Mouse (Mus musculus): Measurements from ENCODE around the gene Tmigd3. TPM values are rescaled to one million over a fixed set of nuclear protein-coding genes. Genes with fewer than 3 reads are reported as not detected.

Tmigd3 gene
- polyA plus RNA-seq (2012; rRNA removed) = 0.31 TPM in 1 of 2 replicates, not detected in the other

DNA sequence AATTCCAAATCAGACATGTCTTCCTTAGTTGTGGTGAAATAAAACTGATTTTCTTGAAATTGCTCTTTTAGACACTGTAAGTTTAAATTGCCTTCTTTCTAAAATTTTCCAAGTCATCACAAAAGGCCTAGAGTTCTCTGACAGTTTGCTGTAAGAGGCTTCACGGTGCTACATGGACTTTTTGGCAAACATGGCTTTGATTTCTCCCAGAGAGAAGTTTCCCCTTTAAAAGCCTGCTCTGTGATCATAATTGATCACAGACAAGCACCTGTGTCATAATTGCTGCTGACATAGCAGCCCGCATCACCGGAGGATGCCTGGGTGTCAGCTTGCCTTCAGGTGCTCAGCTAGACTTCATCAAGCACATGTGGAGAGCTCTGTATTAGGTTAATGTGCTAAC is at the start of gene Tmigd3, which contains the start of gene Adora3:
TSS of gene Tmigd3 (plus strand) at position 346 of the 400 bp plus-strand sequence.
TSS of gene Adora3 (plus strand) at position 301 of the 400 bp plus-strand sequence.

DNA sequence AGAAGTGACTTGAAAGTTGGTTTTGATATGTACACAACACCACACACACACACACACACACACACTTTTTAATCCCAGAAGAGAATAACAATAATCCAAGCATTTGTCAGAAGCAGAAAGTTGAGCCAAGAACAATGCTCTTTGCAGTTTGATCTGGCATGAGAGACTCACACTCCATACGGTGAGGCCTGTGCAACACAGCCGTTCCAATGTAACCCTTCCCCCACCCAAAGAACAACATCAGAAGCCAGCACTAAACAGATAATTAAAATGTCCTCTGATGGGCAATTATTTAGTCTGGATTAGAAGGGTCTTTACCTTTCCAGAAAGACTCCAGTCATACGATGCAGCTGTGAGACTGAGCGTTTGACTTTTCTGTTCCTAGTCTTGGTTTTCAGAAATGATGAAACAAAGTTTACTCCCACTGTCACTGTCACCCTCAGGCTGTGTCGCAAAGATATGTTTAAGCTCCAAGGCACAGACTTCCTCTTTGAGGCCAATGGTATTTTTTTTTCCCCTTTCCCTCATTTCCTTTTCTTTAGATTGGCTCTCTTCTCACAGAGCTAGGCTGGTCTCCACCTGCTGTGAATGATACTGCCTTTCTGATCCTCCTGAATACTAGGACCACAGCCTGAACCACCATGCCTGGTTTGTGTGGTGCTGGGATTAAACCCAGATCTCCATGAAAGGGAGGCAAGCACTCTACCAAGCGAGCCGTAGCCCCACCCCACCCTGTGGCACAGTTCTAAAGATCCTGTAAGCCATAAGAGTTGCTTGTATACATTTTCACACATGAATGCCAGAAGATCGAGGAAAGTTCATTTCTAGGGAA is 61.8 kb downstream of the Tmigd3 start, which contains the start of gene I830077J02Rik:
TSS of gene I830077J02Rik (minus strand) at position 425 of the 832 bp plus-strand sequence.

DNA sequence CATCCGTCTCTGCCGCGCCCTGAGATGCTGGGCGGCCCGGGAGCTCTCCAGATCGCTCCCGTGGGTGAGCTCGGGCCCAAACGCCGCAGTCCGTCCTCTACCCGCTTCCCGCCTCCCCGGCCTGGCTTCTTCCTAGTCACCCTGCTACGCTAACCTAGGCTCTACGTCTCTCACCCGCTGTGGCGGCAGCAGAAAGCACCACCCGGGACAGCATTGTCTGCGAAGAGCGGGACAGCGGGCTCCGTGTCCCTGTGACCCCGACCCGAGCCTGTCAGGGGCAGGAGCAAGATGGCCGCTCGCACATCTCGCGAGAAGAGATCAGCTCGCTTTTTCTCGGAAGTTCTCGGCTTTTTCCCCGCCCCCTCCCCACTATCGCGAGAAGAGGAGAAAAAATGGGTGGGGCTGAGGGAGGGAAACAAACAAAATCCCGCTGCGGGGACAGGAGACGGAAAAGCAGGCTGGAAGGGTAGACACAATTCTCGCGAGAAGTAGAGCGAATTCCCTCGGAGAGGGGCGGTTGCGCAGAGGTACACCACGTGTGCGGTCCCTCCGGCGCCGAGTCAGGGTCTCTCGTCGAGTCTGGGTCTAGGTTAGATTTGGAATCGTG is 88.4 kb downstream of the Tmigd3 start, which contains the start of gene Wdr77:
TSS of gene Wdr77 (plus strand) at position 396 of the 607 bp plus-strand sequence.

DNA sequence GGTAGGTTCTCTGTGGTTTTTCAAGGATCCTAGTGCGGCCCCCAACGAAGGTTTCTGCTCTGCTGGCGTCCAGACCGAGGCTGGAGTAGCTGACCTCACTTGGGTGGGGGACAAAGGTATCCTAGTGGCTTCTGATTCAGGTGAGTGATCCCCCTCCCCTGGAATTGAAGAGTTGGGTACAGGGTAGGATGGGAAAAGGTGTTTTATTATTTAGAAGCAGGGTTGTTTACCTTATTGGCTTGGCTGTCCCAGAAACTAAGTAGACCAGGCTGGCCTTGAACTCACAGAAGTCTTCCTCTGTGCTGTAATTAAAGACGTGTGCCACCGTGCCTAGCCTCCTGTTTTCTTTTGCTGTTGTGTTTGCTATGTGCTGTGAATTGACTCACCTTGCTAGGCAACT is 89.3 kb downstream of the Tmigd3 start, which contains the start of gene Atp5f1:
TSS of gene Atp5f1 (minus strand) at position 101 of the 400 bp plus-strand sequence.

DNA sequence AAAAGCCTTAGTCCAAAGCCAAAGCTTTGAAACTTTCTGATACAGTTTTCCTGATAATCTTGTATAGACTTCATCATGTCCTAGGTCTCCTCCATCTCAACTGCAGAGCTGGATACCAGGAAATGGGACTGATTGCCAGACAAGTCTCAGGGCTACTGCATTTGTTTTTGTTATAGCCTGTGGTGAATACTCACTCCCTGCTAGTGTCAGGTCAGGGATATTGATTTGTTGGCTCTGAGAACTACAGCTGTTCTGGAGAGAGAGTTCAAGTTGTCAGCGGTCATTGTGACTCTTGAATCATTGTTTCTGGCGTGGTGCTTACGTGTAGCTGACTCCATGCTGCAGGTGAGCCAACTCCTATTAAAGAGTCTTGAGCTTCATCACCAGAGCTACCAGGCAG is 102.7 kb downstream of the Tmigd3 start, which contains the start of gene Ovgp1:
TSS of gene Ovgp1 (plus strand) at position 301 of the 400 bp plus-strand sequence.

Other genes starting within 250 kb of the Tmigd3 start
- 53.1 and 78.9 TPM in 2 replicates for gene Ddx20, start 183.3 kb upstream of the Tmigd3 start, polyA plus RNA-seq (2012; rRNA removed)
- gene Inka2, start 166.3 kb upstream of the Tmigd3 start, polyA plus RNA-seq (2012; rRNA removed) = 3.0 and 3.8 TPM in 2 replicates
- 1.6 and 2.6 TPM in 2 replicates for gene Rap1a, start 69.6 kb upstream of the Tmigd3 start, polyA plus RNA-seq (2012; rRNA removed)
- 0.22 and 0.83 TPM in 2 replicates for gene Adora3, start within 50 bp of the Tmigd3 start, polyA plus RNA-seq (2012; rRNA removed)
- 0.54 and 0.71 TPM in 2 replicates for gene I830077J02Rik, start 61.8 kb downstream of the Tmigd3 start, polyA plus RNA-seq (2012; rRNA removed)
- 46.1 and 50.9 TPM in 2 replicates for gene Wdr77, start 88.5 kb downstream of the Tmigd3 start, polyA plus RNA-seq (2012; rRNA removed)
- gene Atp5f1, start 89.2 kb downstream of the Tmigd3 start, polyA plus RNA-seq (2012; rRNA removed) = 86.4 and 120 TPM in 2 replicates
- 554 and 678 TPM in 2 replicates for gene Ovgp1, start 102.8 kb downstream of the Tmigd3 start, polyA plus RNA-seq (2012; rRNA removed)
- gene Pifo, start 143.7 kb downstream of the Tmigd3 start, polyA plus RNA-seq (2012; rRNA removed) = 5.2 and 7.8 TPM in 2 replicates
- not detected in 2 replicates for gene Chil5, start 161.9 kb downstream of the Tmigd3 start, polyA plus RNA-seq (2012; rRNA removed)
- gene Chia1, start 242.3 kb downstream of the Tmigd3 start, polyA plus RNA-seq (2012; rRNA removed) = 0.71 and 1.4 TPM in 2 replicates